Mouse (Mus musculus) testis, adult 2 months (tissue): ENCODE results near the gene Usp42.

Experiments used
- CTCF ChIP-seq: fragments of 200-500 bp; IDR thresholded peaks from 2 replicates; pipeline ENCODE4 v1.5.1; 2012; ENCODE audit warnings: low read depth, mild to moderate bottlenecking, inconsistent platforms, low read length, moderate library complexity; ENCODE audit not compliant: control insufficient read depth, insufficient read depth, insufficient replicate concordance
- POLR2A ChIP-seq: fragments of 200-500 bp; IDR thresholded peaks from 2 replicates; pipeline ENCODE4 v1.6.1; 2012; ENCODE audit warnings: low read depth, mild to moderate bottlenecking, inconsistent platforms, low read length, moderate library complexity; ENCODE audit not compliant: control insufficient read depth

DNA sequence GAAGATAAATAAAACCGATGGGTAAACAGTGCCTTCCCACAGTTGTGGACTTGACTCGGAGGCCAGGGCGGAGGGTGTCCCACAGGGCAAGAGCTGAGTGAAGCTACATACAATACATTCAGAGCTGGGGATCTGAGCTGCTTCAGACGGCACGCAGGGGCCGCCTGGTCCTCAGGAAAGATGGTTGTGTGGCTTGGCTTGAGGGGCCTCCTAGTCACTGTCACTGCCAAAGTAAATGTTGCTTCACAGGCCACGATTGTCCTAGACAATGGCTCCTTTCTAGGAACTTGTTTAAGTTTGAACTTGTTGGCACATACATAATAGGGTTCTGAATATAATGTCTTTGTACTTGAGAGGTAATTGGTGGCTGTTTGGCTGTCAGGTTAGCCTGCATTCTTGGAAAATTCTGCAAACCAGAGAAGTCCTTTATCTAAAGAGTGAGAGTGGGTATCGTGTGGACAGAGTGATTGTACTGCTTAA is 47.1 kb downstream of the Usp42 start:
- TF ChIP-seq POLR2A (no peak), CTCF (no peak)
